Mouse (Mus musculus) liver, adult (tissue): ENCODE results near the gene Inafm2.

ENCODE experiments used
- GATA4 ChIP-seq: IDR thresholded peaks from 2 replicates; pipeline ENCODE4 v1.6.1; 2014; ENCODE audit warnings: mild to moderate bottlenecking, low read length; ENCODE audit not compliant: insufficient replicate concordance

Gene Inafm2

DNA sequence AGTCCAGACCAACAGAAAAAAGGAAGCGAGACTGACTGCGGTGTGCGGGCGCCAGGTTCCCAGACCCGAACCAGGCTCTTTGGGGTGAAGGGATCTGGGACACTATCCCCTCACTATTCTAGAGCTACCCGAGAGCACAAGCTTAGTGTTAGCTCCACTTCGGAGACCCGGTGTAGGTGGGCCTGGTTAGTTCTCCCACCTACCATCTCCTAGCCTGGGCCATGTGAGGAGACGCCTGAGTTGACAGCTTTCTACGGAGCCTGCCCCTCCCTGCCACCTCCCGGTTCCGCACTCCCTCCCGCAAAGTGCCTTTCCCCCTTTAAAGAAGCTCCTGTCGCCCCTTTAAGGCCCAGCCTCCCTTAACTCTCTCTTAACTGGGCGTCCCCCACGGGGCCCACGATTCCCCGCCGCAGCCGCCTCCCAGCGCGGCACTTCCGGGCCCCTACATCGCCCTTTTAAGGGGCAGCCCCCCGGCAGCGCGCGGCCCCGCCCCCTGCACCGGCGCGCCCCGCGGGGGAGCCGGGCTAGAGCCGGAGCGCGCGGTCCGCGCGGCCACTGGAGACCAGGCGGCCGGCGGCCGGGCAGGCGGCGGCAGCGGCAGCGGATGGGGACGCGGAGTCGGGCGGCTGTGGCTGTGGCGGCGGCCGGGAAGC lies at the start of gene Inafm2:
Gene Inafm2, plus strand, starts transcription at position 527 of the 653 bp plus-strand sequence.
- no peak; the same call in 1 of the 2 replicates for TF ChIP-seq GATA4

DNA sequence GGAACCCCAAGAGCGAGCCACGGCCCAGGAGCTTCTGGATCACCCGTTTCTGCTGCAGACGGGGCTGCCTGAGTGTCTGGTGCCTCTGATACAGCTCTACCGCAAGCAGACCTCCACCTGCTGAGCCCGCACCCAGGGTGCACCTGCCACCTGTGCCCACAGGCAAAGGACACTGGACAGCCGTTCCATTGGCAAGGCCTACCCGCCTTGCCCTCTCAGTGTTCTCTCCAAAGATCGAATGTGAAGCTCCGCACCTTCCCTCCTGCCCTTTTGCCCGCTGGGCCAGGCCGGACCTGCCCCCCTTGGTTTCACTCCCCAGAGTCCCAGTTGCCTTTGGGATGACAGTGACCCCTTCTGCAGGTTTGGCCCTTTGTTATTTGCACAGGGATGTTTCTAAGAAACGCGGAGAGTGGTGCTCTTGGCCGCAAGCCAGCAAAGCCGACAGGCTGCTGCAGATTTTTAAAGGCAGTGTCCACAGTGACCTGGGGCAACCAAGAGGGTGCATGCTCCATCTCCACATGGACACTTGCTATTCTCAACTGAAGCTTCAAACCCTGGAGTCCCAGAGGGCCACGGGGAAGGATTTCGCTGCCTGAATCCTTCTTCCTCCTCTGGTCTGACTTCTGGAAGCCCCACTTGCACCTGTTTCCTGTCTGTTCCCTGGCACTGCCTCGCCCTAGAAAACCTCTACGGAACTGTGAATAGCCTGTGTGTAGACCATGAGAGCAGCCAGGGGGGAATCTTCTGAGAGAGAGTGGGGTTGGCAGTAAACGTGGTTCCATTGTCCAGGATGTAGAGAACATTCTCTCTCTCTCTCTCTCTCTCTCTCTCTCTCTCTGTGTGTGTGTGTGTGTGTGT lies 48.9 kb upstream of the Inafm2 start:
- TF ChIP-seq GATA4, result no peak

GRCm38 (mm10) chr2:118697311-118697877 lies 48.2 kb upstream of the Inafm2 start:
- TF ChIP-seq GATA4, result no peak

DNA sequence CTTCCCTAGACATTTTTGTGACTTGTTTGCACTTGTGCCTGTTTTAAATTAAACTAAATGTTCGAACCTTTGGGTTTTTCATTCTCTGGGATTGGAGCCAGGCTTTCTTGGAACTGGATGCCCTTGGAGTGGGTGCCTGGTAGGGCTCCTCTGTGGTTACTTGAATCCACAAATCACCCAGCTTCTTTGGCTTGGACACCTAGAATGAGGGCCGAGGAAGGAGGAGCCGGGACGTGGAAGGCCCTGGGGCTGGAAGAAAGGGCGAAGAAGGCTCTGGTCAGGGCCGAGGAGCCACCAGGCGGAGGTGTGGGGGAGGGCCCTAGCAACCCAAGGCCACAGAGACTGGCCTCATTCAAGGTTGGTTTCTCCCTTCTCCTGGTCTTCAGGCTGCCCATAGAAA lies 47.6 kb upstream of the Inafm2 start:
- TF ChIP-seq GATA4, result no peak

DNA sequence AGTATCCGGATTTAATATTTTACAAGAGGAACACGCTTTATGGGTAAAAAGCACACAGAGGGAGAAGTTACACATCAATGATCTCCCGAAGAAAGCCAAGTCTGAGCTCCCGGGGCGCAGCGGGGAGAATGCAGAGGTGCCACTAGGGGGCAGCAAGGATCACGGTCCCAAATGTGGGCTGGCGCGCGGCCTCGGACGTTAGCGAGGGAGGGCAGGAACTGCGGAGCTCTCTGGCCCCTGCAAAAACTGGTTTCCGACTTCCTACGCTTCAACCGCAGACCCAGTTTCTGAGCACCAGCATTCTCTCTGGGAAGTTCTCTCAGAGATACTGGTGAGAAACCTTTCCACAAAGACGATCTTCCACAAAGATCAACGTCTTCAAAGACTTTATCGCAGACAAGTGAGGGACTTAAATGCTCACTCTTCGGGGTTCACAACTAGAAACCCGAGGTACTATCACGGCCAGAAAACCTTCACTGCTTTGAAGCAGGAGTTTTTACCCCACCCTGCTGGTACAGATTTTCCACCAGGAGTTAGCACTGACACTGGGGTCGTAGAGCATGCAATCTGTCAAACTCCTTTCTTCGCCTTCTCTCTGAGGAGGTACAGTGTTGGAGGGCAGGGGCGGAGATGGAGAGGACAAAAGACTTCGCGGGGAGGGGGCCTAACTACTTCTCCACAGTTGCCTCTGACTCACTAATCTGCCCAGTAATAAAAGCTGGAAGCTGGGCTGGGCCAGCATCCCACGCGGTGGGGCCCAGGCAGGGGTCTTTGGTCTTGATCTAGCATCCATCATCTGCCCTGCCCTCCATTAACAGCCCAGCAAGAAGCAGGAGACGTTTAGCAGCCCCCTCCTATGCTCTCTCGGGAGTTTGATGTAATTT lies 45.1 kb upstream of the Inafm2 start:
- TF ChIP-seq GATA4, result no peak

GRCm38 (mm10) chr2:118701161-118701560 lies 44.4 kb upstream of the Inafm2 start:
- no peak for TF ChIP-seq GATA4

- TF ChIP-seq GATA4, result no peak
Measured at GRCm38 (mm10) chr2:118701971-118702882, 43.3 kb upstream of the Inafm2 start.

DNA sequence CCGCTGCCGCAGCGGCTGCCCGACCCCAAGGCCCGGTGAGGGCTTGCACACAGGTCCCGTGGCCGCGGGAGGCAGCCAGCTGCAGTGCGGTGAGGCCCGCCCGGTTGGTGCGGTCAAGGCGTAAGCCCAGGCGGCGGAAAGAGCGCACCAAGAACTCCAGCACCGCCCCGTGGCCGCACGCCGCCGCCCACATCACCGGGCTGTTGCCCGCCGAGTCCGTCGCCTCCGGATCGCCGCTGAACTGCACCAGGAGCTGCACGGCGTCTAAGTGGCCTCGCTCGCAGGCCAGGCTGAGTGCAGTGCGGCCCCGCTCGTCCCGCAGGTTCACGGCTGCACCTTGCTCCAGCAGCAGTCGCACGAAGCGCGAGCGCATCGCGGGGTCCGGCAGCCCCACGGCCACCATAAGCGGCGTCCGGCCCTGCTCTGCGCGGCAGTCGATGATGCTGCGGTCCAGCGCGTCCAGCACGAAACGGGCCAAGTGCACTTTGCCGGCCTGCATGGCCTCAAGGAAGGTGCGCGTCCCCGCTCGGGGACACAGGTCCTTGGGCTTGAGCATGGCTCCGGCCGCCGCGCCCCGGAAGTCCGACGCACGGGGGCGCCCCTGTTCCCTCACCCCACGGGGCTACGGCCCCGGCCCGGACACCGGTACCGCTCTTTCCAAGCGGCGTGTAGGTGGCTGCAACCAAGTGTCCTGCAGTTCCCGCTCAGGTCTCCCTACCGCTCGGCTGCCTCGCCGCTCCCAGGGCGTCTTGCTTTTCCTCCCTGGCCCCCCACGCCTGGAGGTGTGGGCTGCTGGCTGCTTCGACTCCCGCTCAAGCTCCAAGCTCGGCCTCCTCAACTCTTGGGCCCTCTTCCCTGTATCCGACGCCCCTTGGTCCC lies 42.4 kb upstream of the Inafm2 start:
- no peak for TF ChIP-seq GATA4

DNA sequence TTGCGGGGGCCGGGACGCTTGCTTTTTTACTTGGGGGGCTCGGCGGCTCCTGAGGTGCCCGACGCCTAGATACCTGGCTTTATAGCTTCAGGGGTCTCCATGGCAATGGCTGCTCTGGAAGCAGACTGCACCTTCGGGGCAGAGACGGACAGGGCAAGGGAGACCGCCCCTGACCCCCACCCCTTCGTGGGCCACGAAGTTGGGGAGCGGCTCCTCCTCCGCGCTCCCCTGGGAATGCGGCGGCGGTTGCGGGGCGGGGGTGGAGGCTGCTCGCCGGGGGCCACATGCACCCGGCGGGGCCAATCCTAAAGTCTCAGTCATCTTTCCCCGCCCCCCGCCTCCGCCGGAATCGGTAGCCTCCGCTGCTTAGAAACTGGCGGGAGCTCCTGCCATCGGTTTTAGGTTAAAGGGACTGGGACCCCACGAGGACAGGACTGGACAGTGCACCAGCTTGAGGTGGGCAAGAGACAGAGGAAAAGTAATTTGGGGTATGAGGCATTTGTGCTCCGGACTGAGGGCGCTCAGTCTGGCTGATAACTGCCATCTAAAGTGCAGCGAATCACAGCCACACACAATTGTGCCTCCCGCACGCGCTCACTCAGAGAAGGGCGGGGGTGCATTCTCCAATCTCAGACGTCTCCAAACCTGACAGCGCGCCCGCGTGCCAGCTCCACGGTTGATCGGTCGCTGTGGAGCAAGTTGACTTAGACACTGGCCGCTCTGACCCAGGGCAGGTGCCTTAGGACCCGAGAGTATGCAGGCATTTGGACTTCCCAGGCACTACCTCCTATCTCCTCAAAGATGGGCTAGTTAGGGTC lies 41.4 kb upstream of the Inafm2 start, which contains the start of gene Ankrd63:
Gene Ankrd63, minus strand, starts transcription at position 51 of the 818 bp plus-strand sequence.
- TF ChIP-seq GATA4, result no peak

DNA sequence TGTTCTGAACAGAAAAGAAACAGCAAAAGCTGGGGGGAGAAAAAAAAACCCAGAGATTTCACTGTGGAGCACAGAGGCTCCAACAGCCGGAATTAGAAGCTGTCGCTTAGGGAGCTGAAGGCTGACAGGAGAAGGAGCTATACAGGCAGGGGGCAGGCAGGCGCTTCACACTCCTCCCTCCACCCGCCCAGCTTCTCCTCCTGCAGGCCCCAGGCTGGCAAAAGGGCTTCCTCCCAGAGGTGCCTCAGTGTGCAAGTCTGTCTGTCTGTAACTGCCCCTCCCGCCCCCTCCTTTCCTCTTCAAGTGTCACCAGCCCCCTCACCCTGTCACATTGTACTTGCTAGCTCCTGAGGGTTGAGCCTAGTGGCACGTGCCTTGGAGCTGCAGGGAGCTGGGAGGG lies 39.1 kb upstream of the Inafm2 start:
- TF ChIP-seq GATA4, result no peak

DNA sequence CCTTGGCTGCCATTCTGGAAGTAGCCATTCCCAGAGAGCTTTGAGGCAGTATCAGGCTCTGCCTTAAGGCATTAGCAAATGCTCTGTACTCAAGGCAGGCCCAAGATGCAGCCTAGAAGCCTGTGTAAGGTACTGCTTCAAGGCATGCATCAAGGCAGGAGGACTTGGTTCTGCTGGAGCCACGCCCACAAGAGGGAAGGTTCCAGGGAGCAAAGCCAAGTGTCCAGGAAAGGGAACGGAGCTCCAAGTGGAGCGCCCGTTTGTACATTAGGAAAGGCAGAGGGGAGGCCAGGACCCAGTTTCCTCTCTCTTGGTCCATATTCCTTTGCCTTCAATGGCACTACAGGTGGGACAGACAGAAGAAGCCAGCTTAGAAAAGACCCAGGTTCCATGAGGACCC lies 37.1 kb upstream of the Inafm2 start:
- TF ChIP-seq GATA4, result no peak

DNA sequence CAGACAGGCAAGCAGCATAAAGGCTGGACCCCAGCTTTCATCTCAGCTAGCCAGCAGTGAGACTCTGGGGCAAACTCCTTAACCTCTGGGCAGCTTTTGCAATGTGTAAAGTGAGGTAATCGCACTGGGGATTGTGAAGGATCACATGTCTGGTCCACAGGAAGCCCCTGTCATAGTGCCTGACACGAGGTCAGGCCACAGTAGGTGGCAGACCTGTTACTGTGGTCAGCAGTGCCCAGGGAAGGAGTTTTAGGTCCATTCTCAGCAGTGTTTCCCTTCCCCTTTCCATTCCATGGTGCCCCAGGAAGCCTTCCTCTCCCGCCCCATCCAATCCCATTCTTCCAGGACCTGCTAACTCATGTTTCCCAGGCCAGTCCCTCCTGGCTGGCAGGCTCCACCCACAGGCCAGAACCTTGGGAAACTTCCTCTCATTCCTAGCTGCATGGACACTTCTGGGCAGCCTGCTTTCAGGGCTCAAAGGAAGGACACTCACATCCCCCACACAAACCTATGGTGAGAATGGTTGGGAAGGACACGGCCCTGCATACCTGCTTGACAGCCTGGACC lies 35.8 kb upstream of the Inafm2 start:
- no peak for TF ChIP-seq GATA4
